20 mouse cellular contexts compared by ENCODE assay signal in genomic region chr6:8364033-8364756, GRCm38 (mm10).
DNase-seq lines count a peak whose midpoint lies in the region; ATAC-seq lines count a peak whose summit lies in the region.
"Had no signal": no experiment of that assay in that cellular context is flagged by ENCODE, and none has a peak within 500 bp of the region (broad histone marks: within the 10 kb centered on the region; RNA-seq: fewer than 3 reads in every experiment).

No protein-coding gene starts in this region.

- no peaks in the 10 kb centered on the region for H3K9me3 ChIP-seq in hindbrain, embryonic 14.5 days (ENCODE audit: control insufficient read depth, low read length)
- no peaks in the 10 kb centered on the region for H3K9me3 ChIP-seq in hindbrain, embryonic 12.5 days (replicated peaks)
- H3K9me3 ChIP-seq in midbrain, embryonic 15.5 days: no peaks in the 10 kb centered on the region
- H3K9me3 ChIP-seq in midbrain, embryonic 10.5 days (replicated peaks): no peaks in the 10 kb centered on the region; the same call in 1 of the 2 replicates
- H3K9me3 ChIP-seq: lung, embryonic 15.5 days had no signal

- ATAC-seq in hindbrain, embryonic 14.5 days (ENCODE audit: low FRiP score): no peak
- no peak for ATAC-seq in hindbrain, embryonic 12.5 days (ENCODE audit: low FRiP score)
- ATAC-seq in midbrain, embryonic 15.5 days (replicated peaks): peak; percentile 38; the same call in 1 of the 2 replicates
- ATAC-seq: forebrain, postnatal 0 days; inflammation-experienced regulatory T-cells, adult 6 months had no signal

- no peaks in the 10 kb centered on the region for H3K36me3 ChIP-seq in hindbrain, embryonic 14.5 days (replicated peaks; ENCODE audit: control insufficient read depth, insufficient read depth)
- H3K36me3 ChIP-seq in hindbrain, embryonic 12.5 days: no peaks in the 10 kb centered on the region
- H3K36me3 ChIP-seq in midbrain, embryonic 15.5 days (replicated peaks): no peaks in the 10 kb centered on the region
- H3K36me3 ChIP-seq in midbrain, embryonic 10.5 days: peaks cover 3% of the 10 kb centered on the region; the same call in 1 of the 2 replicates
- H3K36me3 ChIP-seq: lung, embryonic 15.5 days had no signal

- H3K4me2 ChIP-seq in hindbrain, embryonic 14.5 days (replicated peaks): no peak overlapping the region
- no peak overlapping the region for H3K4me2 ChIP-seq in hindbrain, embryonic 12.5 days (replicated peaks)
- H3K4me2 ChIP-seq in midbrain, embryonic 15.5 days: no peak overlapping the region
- H3K4me2 ChIP-seq: heart, embryonic 11.5 days; lung, embryonic 15.5 days had no signal

- DNase-seq in hindbrain, embryonic 14.5 days (ENCODE audit: low spot score): no peak
- no peak for DNase-seq in midbrain, embryonic 10.5 days (ENCODE audit: low spot score)
- DNase-seq in retina, postnatal 1 day: peak; percentile 10
- DNase-seq in thymus, postnatal 36 days: peak; percentile 35 to 45
- no peak for DNase-seq in adrenal gland, postnatal 10 days
- DNase-seq: cerebellum, adult 11-12 months; embryo, embryonic 11 days; forebrain, postnatal 0 days; gastrocnemius, adult 2 months; heart, postnatal 10 days; kidney, adult 9 months; lung, postnatal 4 days had no signal

- H3K4me3 ChIP-seq in hindbrain, embryonic 14.5 days (replicated peaks; ENCODE audit: low read length): no peak overlapping the region
- H3K4me3 ChIP-seq in hindbrain, embryonic 12.5 days: no peak overlapping the region
- H3K4me3 ChIP-seq in midbrain, embryonic 15.5 days: no peak overlapping the region
- H3K4me3 ChIP-seq in midbrain, embryonic 10.5 days: no peak overlapping the region
- H3K4me3 ChIP-seq: gastrocnemius, adult 2 months; lung, embryonic 15.5 days; myocyte had no signal

- 52% methylated on average over 12 of the region's 12 CpGs for WGBS in hindbrain, embryonic 14.5 days
- WGBS in hindbrain, embryonic 12.5 days: 65% methylated on average over 12 of the region's 12 CpGs
- WGBS in midbrain, embryonic 15.5 days: 48% methylated on average over 12 of the region's 12 CpGs
- WGBS in midbrain, embryonic 10.5 days: 68% methylated on average over 12 of the region's 12 CpGs

- no peaks in the 10 kb centered on the region for H3K4me1 ChIP-seq in hindbrain, embryonic 14.5 days (replicated peaks; ENCODE audit: control insufficient read depth, insufficient read depth, low read length)
- peaks cover 8% of the 10 kb centered on the region; the same call in 1 of the 2 replicates for H3K4me1 ChIP-seq in hindbrain, embryonic 12.5 days
- H3K4me1 ChIP-seq in midbrain, embryonic 15.5 days: peaks cover 5% of the 10 kb centered on the region; the same call in 1 of the 2 replicates
- peaks cover 11% of the 10 kb centered on the region for H3K4me1 ChIP-seq in midbrain, embryonic 10.5 days
- H3K4me1 ChIP-seq: lung, embryonic 15.5 days had no signal

- H3K27me3 ChIP-seq in hindbrain, embryonic 14.5 days (ENCODE audit: control insufficient read depth, insufficient read depth, low read length): no peaks in the 10 kb centered on the region
- H3K27me3 ChIP-seq in hindbrain, embryonic 12.5 days: no peaks in the 10 kb centered on the region
- H3K27me3 ChIP-seq in midbrain, embryonic 15.5 days (replicated peaks): no peaks in the 10 kb centered on the region
- H3K27me3 ChIP-seq in midbrain, embryonic 10.5 days (ENCODE audit: low read depth, poor library complexity, severe bottlenecking): no peaks in the 10 kb centered on the region; the same call in 1 of the 2 replicates
- H3K27me3 ChIP-seq: lung, embryonic 15.5 days had no signal

- peak overlapping the region; percentile 57 for H3K27ac ChIP-seq in hindbrain, embryonic 14.5 days
- no peak overlapping the region for H3K27ac ChIP-seq in hindbrain, embryonic 12.5 days
- 0 out of 2 replicates have a peak overlapping the region, but pooled peaks have one; percentile 31 for H3K27ac ChIP-seq in midbrain, embryonic 15.5 days
- no peak overlapping the region for H3K27ac ChIP-seq in midbrain, embryonic 10.5 days (replicated peaks)
- H3K27ac ChIP-seq: gastrocnemius, adult 2 months; liver, embryonic 14.5 days; lung, embryonic 15.5 days; stomach, postnatal 0 days had no signal

- no peak overlapping the region for H3K9ac ChIP-seq in hindbrain, embryonic 14.5 days
- H3K9ac ChIP-seq in hindbrain, embryonic 12.5 days: no peak overlapping the region
- H3K9ac ChIP-seq in midbrain, embryonic 15.5 days: no peak overlapping the region
- H3K9ac ChIP-seq: forebrain, postnatal 0 days; liver, embryonic 14.5 days; lung, embryonic 15.5 days had no signal

Comparison
In these comparisons a context has a peak if more than half of its experiments do, and no peak if none do; other contexts are left out.
1. H3K27ac ChIP-seq: peak in hindbrain, embryonic 14.5 days (single experiment) and midbrain, embryonic 15.5 days (single experiment); none in hindbrain, embryonic 12.5 days (single experiment) and midbrain, embryonic 10.5 days (single experiment).
2. DNase-seq: peak in retina, postnatal 1 day (single experiment) and thymus, postnatal 36 days (2 of 2); none in hindbrain, embryonic 14.5 days (single experiment), midbrain, embryonic 10.5 days (single experiment) and adrenal gland, postnatal 10 days (single experiment).